Mouse (Mus musculus): ENCODE data around the gene Fcgr3. TPM values are rescaled to one million over a fixed set of nuclear protein-coding genes. Genes with fewer than 3 reads are reported as not detected.
"Not testable (repeated sequence)": the region's sequence is repeated elsewhere in the genome, so short reads cannot be mapped to it uniquely, and the experiment has no call there.

Gene Fcgr3
- polyA plus RNA-seq, 1 experiment = not detected

DNA sequence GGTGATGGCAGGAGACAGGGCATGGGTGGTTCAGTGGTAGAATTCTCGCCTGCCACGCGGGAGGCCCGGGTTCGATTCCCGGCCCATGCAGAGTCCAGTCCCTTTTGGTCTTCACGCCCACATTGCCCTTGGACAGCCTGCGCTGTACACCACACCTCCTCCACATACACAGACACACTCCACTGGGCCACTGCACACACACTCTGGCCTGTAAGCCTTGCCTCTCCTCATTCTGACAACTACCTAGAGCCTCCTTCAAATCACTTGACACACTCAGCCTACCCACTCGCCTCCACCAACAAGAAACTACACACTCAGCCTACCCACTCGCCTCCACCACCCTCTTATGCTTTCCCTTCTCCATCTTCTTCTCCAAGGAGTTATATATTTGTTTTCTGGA lies 9.5 kb upstream of the Fcgr3 start:
- H3K27me3 ChIP-seq (ENCODE audit: control insufficient read depth, insufficient read depth, insufficient read length); H3ac ChIP-seq (ENCODE audit: control insufficient read depth, insufficient read length, low read depth); H3K4me3 ChIP-seq (ENCODE audit: insufficient read depth, poor library complexity, severe bottlenecking); H3K36me3 ChIP-seq (ENCODE audit: control insufficient read depth, insufficient read depth); H3K79me2 ChIP-seq (ENCODE audit: control insufficient read depth, insufficient read depth); H3K79me3 ChIP-seq (ENCODE audit: low read depth): not testable (repeated sequence)

DNA sequence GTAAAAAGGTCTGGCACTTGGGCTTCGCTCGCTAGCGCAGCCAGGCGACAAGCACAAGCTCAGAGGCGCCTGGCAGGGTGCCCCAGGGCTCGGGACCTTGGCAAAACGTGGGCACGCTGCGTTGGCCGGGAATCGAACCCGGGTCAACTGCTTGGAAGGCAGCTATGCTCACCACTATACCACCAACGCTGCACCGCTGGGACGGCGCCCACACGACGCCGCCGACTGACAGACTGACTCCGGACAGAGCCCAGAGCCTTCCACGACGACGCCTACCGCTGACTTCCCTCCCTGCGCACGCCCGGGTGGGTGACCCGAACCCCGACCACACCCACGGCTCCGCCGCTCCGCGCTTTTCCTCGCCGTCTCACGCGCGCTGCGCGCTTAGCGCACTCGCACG lies 7.5 kb upstream of the Fcgr3 start:
- H3K79me3 ChIP-seq (ENCODE audit: low read depth); H3K4me3 ChIP-seq (ENCODE audit: insufficient read depth, poor library complexity, severe bottlenecking); H3ac ChIP-seq (ENCODE audit: control insufficient read depth, insufficient read length, low read depth); H3K36me3 ChIP-seq (ENCODE audit: control insufficient read depth, insufficient read depth); H3K79me2 ChIP-seq (ENCODE audit: control insufficient read depth, insufficient read depth); H3K27me3 ChIP-seq (ENCODE audit: control insufficient read depth, insufficient read depth, insufficient read length): not testable (repeated sequence)

DNA sequence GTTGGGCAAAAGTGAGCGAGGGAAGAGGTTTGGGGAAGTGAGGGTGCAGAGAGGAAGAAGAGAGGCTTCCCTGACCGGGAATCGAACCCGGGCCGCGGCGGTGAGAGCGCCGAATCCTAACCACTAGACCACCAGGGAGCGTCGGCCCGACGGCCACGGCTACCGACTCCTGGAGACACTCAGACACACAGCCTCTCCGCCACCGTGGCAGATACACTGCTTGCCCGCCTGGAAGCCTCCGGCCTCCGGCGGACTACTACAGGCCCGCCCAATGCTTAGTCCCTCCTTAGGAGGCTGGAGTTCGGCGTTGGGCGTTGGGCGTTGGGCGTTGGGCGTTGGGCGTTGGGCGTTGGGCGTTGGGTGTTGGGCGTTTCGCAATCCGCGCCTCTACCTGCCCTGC lies 7.0 kb upstream of the Fcgr3 start:
- not testable (repeated sequence) for H3K79me2 ChIP-seq (ENCODE audit: control insufficient read depth, insufficient read depth); H3K4me3 ChIP-seq (ENCODE audit: insufficient read depth, poor library complexity, severe bottlenecking); H3K27me3 ChIP-seq (ENCODE audit: control insufficient read depth, insufficient read depth, insufficient read length); H3K36me3 ChIP-seq (ENCODE audit: control insufficient read depth, insufficient read depth); H3K79me3 ChIP-seq (ENCODE audit: low read depth); H3ac ChIP-seq (ENCODE audit: control insufficient read depth, insufficient read length, low read depth)

DNA sequence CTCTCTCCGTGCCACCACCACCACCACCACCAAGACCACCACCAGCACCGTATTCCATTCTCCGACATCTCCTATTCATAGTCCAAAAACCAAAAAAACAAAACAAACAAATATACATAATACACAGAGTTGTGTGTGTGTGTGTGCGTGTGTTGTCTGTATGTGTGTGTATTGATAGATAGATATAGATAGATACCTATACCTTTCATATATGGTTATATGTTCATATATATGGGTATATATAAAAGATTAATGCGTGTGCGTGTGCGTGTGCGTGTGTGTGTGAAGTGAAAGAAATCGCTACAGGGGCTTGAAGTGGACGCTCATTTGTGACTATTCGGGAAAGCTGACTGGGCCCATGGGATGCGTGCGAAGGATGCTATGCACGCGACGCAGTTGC lies 6.1 kb upstream of the Fcgr3 start:
- not testable (repeated sequence) for H3K27me3 ChIP-seq (ENCODE audit: control insufficient read depth, insufficient read depth, insufficient read length); H3K36me3 ChIP-seq (ENCODE audit: control insufficient read depth, insufficient read depth); H3K4me3 ChIP-seq (ENCODE audit: insufficient read depth, poor library complexity, severe bottlenecking); H3K79me2 ChIP-seq (ENCODE audit: control insufficient read depth, insufficient read depth); H3K79me3 ChIP-seq (ENCODE audit: low read depth); H3ac ChIP-seq (ENCODE audit: control insufficient read depth, insufficient read length, low read depth)

DNA sequence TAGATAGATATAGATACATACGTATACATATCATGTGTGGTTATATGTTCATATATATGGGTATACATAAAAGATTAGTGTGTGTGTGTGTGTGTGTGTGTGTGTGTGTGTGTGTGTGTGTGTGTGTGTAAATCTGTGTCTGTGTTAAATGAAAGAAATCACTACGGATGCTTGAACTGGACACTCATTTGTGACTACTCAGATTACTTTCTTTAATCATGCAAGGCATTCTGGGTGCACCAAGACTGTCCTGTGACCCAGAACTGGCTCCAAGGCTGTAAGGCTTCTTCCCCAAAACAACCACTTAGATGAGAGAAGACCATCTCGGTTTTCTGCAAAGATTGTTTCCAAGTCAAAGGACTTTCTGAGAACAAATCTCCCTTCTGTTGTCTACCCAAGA lies 4.8 kb upstream of the Fcgr3 start:
- not testable (repeated sequence) for H3K4me3 ChIP-seq (ENCODE audit: insufficient read depth, poor library complexity, severe bottlenecking); H3K79me3 ChIP-seq (ENCODE audit: low read depth); H3ac ChIP-seq (ENCODE audit: control insufficient read depth, insufficient read length, low read depth); H3K27me3 ChIP-seq (ENCODE audit: control insufficient read depth, insufficient read depth, insufficient read length); H3K79me2 ChIP-seq (ENCODE audit: control insufficient read depth, insufficient read depth); H3K36me3 ChIP-seq (ENCODE audit: control insufficient read depth, insufficient read depth)

DNA sequence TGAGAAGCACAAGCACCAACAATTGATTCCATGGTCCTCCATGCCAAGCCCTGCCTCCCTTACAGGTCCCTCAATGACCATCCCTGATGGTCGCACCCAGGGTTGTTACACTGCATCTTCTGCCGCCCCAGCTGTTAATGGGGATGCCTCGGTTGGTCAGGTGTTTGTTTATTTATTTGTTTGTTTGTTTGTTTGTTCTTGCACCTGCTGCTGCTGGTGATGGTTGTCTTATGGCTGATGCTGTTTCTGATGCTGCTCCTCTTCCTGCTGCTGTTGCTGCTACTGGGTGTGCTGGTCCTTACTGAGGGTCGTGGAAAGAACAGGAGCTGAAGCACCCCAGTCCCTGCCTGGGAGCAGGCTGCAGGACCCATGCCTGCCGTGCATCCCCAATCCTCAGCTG lies 3.2 kb upstream of the Fcgr3 start:
- not testable (repeated sequence) for H3K4me3 ChIP-seq (ENCODE audit: insufficient read depth, poor library complexity, severe bottlenecking); H3K27me3 ChIP-seq (ENCODE audit: control insufficient read depth, insufficient read depth, insufficient read length)

DNA sequence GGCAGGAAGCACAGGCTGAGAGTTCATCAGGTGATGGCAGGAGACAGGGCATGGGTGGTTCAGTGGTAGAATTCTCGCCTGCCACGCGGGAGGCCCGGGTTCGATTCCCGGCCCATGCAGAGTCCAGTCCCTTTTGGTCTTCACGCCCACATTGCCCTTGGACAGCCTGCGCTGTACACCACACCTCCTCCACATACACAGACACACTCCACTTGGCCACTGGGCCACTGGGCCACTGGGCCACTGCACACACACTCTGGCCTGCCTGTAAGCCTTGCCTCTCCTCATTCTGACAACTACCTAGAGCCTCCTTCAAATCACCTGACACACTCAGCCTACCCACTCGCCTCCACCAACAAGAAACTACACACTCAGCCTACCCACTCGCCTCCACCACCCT lies 1.8 kb upstream of the Fcgr3 start:
- H3K36me3 ChIP-seq (ENCODE audit: control insufficient read depth, insufficient read depth); H3ac ChIP-seq (ENCODE audit: control insufficient read depth, insufficient read length, low read depth); H3K79me3 ChIP-seq (ENCODE audit: low read depth); H3K27me3 ChIP-seq (ENCODE audit: control insufficient read depth, insufficient read depth, insufficient read length); H3K4me3 ChIP-seq (ENCODE audit: insufficient read depth, poor library complexity, severe bottlenecking); H3K79me2 ChIP-seq (ENCODE audit: control insufficient read depth, insufficient read depth): not testable (repeated sequence)

More for the DNA sequence above, 3.2 kb upstream of the Fcgr3 start:
- not testable (repeated sequence) for H3K36me3 ChIP-seq (ENCODE audit: control insufficient read depth, insufficient read depth); H3K79me3 ChIP-seq (ENCODE audit: low read depth); H3ac ChIP-seq (ENCODE audit: control insufficient read depth, insufficient read length, low read depth); H3K79me2 ChIP-seq (ENCODE audit: control insufficient read depth, insufficient read depth)

DNA sequence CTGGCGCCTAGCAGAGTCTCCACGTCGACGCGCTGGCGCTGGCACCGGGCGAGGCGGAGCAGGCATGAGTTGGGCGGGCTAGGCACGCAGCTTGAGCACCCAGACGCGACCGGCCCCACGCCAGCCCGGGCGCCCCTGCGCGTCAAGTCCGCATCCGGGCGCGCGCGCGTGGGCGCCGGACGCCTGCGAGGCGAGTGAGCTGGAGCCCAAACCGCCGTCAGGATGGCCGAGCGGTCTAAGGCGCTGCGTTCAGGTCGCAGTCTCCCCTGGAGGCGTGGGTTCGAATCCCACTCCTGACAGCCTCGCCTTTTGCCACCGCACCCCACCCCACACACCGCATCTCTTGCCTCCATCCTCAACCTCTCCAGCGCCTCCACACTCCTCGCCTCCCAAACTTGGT lies 1.0 kb upstream of the Fcgr3 start:
- H3K4me3 ChIP-seq (ENCODE audit: insufficient read depth, poor library complexity, severe bottlenecking); H3K36me3 ChIP-seq (ENCODE audit: control insufficient read depth, insufficient read depth); H3K27me3 ChIP-seq (ENCODE audit: control insufficient read depth, insufficient read depth, insufficient read length); H3ac ChIP-seq (ENCODE audit: control insufficient read depth, insufficient read length, low read depth); H3K79me2 ChIP-seq (ENCODE audit: control insufficient read depth, insufficient read depth); H3K79me3 ChIP-seq (ENCODE audit: low read depth): not testable (repeated sequence)

DNA sequence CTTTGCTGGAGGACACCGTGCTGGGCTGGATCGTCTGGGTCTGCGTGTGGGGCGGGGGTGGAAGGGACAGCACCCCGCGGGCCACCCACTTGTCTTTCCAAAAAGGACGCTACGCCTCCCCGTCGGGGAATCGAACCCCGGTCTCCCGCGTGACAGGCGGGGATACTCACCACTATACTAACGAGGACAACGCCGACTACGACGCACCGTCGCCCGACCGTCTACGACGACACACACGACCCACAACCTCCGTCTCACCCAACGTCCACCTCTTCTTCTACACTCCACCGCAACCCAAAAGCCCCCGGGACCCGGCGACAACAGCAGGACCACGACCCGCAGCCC lies 480 bp upstream of the Fcgr3 start:
- not testable (repeated sequence) for H3K27me3 ChIP-seq (ENCODE audit: control insufficient read depth, insufficient read depth, insufficient read length); H3K79me2 ChIP-seq (ENCODE audit: control insufficient read depth, insufficient read depth); H3K79me3 ChIP-seq (ENCODE audit: low read depth); H3ac ChIP-seq (ENCODE audit: control insufficient read depth, insufficient read length, low read depth); H3K4me3 ChIP-seq (ENCODE audit: insufficient read depth, poor library complexity, severe bottlenecking); H3K36me3 ChIP-seq (ENCODE audit: control insufficient read depth, insufficient read depth)

DNA sequence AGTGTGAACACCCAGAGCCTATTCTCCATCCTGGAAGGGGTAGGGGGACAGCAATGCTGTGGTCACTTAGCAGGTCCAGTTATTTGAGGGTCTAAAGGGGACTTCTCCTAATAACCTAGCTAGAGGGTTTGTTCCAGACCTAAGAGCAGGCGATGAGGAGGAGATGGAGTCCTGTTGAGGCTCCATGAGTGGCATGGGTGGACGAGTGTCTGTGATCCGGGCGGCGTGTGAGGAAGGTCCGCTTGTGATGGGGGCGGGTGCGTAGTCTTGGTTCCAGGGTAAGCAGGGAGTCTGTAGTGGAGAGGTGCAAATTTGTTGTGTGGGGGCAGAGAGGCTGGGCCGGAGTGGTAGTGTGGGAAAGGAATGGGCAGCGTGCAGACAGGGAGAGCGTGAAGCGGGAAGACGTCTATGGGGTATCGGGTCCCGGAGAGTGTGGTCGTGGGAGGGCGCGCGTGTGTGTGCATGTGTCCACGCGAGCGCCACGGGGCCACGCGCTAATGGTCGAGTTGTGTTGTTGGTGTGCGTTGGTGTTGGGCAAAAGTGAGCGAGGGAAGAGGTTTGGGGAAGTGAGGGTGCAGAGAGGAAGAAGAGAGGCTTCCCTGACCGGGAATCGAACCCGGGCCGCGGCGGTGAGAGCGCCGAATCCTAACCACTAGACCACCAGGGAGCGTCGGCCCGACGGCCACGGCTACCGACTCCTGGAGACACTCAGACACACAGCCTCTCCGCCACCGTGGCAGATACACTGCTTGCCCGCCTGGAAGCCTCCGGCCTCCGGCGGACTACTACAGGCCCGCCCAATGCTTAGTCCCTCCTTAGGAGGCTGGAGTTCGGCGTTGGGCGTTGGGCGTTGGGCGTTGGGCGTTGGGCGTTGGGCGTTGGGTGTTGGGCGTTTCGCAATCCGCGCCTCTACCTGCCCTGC lies 905 bp downstream of the Fcgr3 start:
- H3K79me3 ChIP-seq (ENCODE audit: low read depth); H3K27me3 ChIP-seq (ENCODE audit: control insufficient read depth, insufficient read depth, insufficient read length); H3K36me3 ChIP-seq (ENCODE audit: control insufficient read depth, insufficient read depth); H3K79me2 ChIP-seq (ENCODE audit: control insufficient read depth, insufficient read depth); H3ac ChIP-seq (ENCODE audit: control insufficient read depth, insufficient read length, low read depth): not testable (repeated sequence)
- peak overlapping the region; percentile 15 for H3K4me3 ChIP-seq (ENCODE audit: insufficient read depth, poor library complexity, severe bottlenecking)

Data from C2C12 (cell line).